Mouse (Mus musculus): ENCODE measurements around the gene L1cam. TPM values are rescaled to one million over a fixed set of nuclear protein-coding genes. Genes with fewer than 3 reads are reported as not detected.
A peak's percentile ranks its signal among the peaks of the same experiment; 100 is the strongest.

Gene L1cam
- polyA plus RNA-seq (2015; fragmentation: Nextera tagmentation; extraction: Ambion mirVana): 4.4 and 7.2 TPM in 2 replicates

DNA sequence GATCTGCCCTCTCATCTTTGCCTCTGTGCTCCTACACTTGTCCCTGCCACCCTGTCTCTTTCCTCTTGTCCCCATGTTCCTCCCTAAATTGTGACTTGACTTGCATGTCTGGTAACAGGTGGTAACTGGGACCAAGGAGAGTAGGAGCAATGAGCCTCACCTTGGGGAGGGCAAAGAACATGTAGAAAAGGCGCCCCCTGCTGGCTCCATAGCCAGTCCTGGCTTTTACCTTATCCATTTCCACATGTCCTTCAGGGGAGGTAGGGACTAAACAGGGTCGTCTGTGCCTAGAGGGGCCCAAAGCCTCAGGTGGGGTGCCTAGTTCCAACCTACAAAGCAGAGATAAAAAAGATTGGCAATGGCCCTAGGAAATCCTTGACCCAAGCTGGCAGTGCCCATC, at the start of gene L1cam:
Gene L1cam, minus strand, starts transcription at position 387 of the 400 bp plus-strand sequence.
- no peak for ATAC-seq (ENCODE audit: insufficient number of reproducible peaks, low FRiP score, low TSS enrichment, low read depth)
- no peak within 1 kb of the TSS for H3K27ac ChIP-seq (replicated peaks)
- WGBS: 17% methylated on average over 2 of the region's 2 CpGs
- H3K9ac ChIP-seq: no peak within 1 kb of the TSS
- no peaks in the 10 kb centered on the region for H3K27me3 ChIP-seq
- H3K36me3 ChIP-seq: no peaks in the 10 kb centered on the region
- no peaks in the 10 kb centered on the region for H3K4me1 ChIP-seq
- H3K4me2 ChIP-seq (replicated peaks): no peak within 1 kb of the TSS
- H3K9me3 ChIP-seq (replicated peaks): no peaks in the 10 kb centered on the region
- no peak within 1 kb of the TSS for H3K4me3 ChIP-seq (replicated peaks)

GRCm38 (mm10) chrX:73942294-73942693, 46.4 kb upstream of the L1cam start:
- Histone ChIP-seq H3K4me1 (no peaks in the 10 kb centered on the region), H3K9ac (no peak overlapping the region), H3K9me3 (replicated peaks) (no peaks in the 10 kb centered on the region), H3K27ac (replicated peaks) (no peak overlapping the region), H3K4me2 (replicated peaks) (no peak overlapping the region), H3K4me3 (replicated peaks) (no peak overlapping the region), H3K27me3 (no peaks in the 10 kb centered on the region), H3K36me3 (peaks cover 36% of the 10 kb centered on the region)
- ATAC-seq (ENCODE audit: insufficient number of reproducible peaks, low FRiP score, low TSS enrichment, low read depth): no peak
- WGBS: 81% methylated on average over 2 of the region's 2 CpGs

DNA sequence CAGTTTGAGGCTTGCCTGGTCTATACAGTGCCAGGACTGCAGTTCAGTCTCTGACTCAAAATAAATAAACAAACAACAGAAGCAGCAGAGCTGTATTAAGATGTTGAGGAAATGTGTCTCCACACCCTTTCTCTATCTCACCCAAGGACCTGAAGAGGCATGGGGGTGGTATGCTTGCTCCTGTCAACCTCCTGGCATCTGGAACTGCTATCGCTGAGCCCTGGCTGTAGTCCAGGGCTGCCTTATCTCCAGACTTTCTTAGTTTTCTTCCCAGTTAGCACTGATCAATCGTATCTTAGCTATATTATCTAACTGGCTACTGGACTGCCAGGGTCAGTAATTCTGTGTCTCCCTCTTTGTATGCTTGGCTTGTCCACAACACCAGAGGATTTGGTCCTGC, 46.0 kb upstream of the L1cam start:
- H3K4me1 ChIP-seq: no peaks in the 10 kb centered on the region
- 73% methylated on average over 2 of the region's 2 CpGs for WGBS
- H3K9me3 ChIP-seq (replicated peaks): no peaks in the 10 kb centered on the region
- peaks cover 32% of the 10 kb centered on the region for H3K36me3 ChIP-seq
- H3K27ac ChIP-seq (replicated peaks): no peak overlapping the region
- no peak overlapping the region for H3K4me3 ChIP-seq (replicated peaks)
- H3K27me3 ChIP-seq: no peaks in the 10 kb centered on the region
- no peak overlapping the region for H3K9ac ChIP-seq
- no peak for ATAC-seq (ENCODE audit: insufficient number of reproducible peaks, low FRiP score, low TSS enrichment, low read depth)
- no peak overlapping the region for H3K4me2 ChIP-seq (replicated peaks)

GRCm38 (mm10) chrX:73931871-73932270, 36.0 kb upstream of the L1cam start:
- WGBS: 76% methylated on average over 2 of the region's 2 CpGs
- Histone ChIP-seq H3K36me3 (no peaks in the 10 kb centered on the region), H3K4me2 (replicated peaks) (no peak overlapping the region), H3K4me3 (replicated peaks) (no peak overlapping the region), H3K4me1 (no peaks in the 10 kb centered on the region), H3K27ac (replicated peaks) (no peak overlapping the region), H3K9ac (no peak overlapping the region), H3K27me3 (no peaks in the 10 kb centered on the region), H3K9me3 (replicated peaks) (no peaks in the 10 kb centered on the region)
- ATAC-seq (ENCODE audit: insufficient number of reproducible peaks, low FRiP score, low TSS enrichment, low read depth): no peak

GRCm38 (mm10) chrX:73930402-73931062, 34.6 kb upstream of the L1cam start, which contains the start of gene Renbp:
Gene Renbp, minus strand, starts transcription at chrX:73930850.
- no peak within 1 kb of the TSS for H3K27ac ChIP-seq (replicated peaks)
- H3K9ac ChIP-seq: no peak within 1 kb of the TSS
- no peaks in the 10 kb centered on the region for H3K27me3 ChIP-seq
- 41% methylated on average over 17 of the region's 17 CpGs for WGBS
- no peaks in the 10 kb centered on the region for H3K4me1 ChIP-seq
- peak; percentile 87 for ATAC-seq (ENCODE audit: insufficient number of reproducible peaks, low FRiP score, low TSS enrichment, low read depth)
- no peaks in the 10 kb centered on the region for H3K9me3 ChIP-seq (replicated peaks)
- peak within 1 kb of the TSS; percentile 37 for H3K4me2 ChIP-seq (replicated peaks)
- H3K36me3 ChIP-seq: no peaks in the 10 kb centered on the region
- peak within 1 kb of the TSS; percentile 34 for H3K4me3 ChIP-seq (replicated peaks)

DNA sequence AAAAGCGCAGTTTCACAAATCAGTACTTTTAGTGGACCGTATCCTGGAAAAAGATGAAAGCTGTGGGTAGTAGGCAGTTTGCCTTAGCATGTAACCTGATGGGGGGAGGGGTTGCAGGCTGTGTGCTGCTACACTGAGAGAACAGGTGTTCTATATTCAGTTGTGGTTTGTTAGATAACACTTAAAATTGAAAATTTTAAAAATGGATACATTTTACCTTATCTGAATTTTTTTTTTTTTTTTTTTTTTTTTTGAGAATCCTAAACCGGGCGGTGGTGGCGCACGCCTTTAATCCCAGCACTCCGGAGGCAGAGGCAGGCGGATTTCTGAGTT, 26.6 kb upstream of the L1cam start:
- 71% methylated on average over 8 of the region's 8 CpGs for WGBS
- Histone ChIP-seq H3K9me3 (replicated peaks) (no peaks in the 10 kb centered on the region), H3K4me3 (replicated peaks) (peak overlapping the region; percentile 58), H3K36me3 (peaks cover 8% of the 10 kb centered on the region; the same call in 1 of the 2 replicates), H3K27me3 (no peaks in the 10 kb centered on the region), H3K4me1 (no peaks in the 10 kb centered on the region), H3K27ac (replicated peaks) (0 out of 2 replicates have a peak overlapping the region, but pooled peaks have one; percentile 70), H3K4me2 (replicated peaks) (peak overlapping the region; percentile 68), H3K9ac (no peak overlapping the region)
- no peak for ATAC-seq (ENCODE audit: insufficient number of reproducible peaks, low FRiP score, low TSS enrichment, low read depth)

DNA sequence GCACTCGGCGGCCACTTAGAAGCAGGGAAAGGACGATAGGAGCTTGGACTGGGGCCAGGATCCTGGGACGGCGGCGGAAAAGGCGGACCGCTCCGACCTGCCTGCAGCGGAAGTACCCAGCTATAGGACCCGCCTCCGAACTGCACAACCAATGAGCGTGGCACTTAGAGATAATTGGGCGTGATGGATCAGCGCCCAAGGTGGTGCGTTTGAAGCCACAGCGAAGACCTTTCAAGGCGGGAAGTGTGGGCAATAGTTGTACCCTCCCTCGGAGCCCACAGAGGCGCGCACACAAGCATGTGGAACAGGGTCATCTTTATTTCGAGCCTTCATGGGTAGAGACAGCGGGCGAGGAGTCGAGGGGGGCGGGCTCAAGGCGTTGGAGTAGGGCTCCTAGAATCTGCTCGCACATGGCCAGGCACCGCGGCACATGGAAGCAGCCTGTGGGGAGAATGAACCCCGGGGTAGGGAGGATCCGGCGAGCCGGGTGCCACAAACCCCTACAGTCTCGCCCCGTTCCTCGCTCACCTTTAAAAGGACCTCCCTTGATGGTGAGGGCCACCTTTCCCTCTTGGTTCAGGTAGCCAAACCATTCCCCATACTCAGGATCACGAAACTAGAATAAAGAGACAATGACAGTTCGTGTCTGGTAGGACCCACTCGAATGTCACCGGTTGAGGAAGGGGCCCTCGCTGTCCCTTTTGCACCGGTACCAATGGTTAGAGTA, 26.1 kb upstream of the L1cam start, which contains the start of the genes Arhgap4 and Naa10:
Gene Arhgap4, minus strand, starts transcription at position 48 of the 727 bp plus-strand sequence.
Gene Naa10, minus strand, starts transcription at position 122 of the 727 bp plus-strand sequence.
- Histone ChIP-seq H3K4me1 (no peaks in the 10 kb centered on the region), H3K27me3 (no peaks in the 10 kb centered on the region), H3K9me3 (replicated peaks) (no peaks in the 10 kb centered on the region), H3K36me3 (peaks cover 8% of the 10 kb centered on the region; the same call in 1 of the 2 replicates), H3K4me2 (replicated peaks) (peak within 1 kb of the TSS; percentile 68), H3K4me3 (replicated peaks) (peak within 1 kb of the TSS; percentile 58), H3K27ac (replicated peaks) (peak within 1 kb of the TSS; percentile 75), H3K9ac (peak within 1 kb of the TSS; percentile 51)
- WGBS: 19% methylated on average over 43 of the region's 43 CpGs
- peak; percentile 95 for ATAC-seq (ENCODE audit: insufficient number of reproducible peaks, low FRiP score, low TSS enrichment, low read depth)

DNA sequence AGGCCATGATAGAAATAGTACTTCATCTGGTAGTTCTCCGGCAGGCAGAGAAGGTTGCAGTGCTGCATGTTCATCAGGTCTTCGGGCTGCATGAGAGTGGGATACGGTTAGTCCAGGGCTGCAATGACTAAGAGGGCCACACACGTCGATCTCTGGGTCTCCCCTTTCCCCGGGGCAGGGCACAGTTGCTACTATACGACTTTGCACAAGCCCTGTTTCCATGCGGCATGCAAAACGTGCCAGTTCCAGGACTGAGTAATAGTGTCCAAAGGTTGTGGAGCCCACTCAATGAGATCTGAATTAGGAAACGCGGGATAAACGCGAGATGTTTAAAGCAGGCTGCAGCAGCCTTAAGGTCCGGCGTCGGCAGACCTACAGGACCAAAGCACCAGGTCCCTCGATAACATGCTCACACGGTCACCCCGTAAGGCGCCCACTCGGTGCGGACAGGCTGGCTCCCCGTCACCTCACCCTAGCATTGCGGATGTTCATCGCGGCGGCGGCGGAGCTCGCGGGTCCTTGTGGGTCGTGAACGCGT, 25.4 kb upstream of the L1cam start:
- Histone ChIP-seq H3K4me1 (no peaks in the 10 kb centered on the region), H3K27me3 (no peaks in the 10 kb centered on the region), H3K4me3 (replicated peaks) (peak overlapping the region; percentile 58), H3K27ac (replicated peaks) (peak overlapping the region; percentile 75), H3K4me2 (replicated peaks) (peak overlapping the region; percentile 68), H3K9ac (peak overlapping the region; percentile 51), H3K9me3 (replicated peaks) (no peaks in the 10 kb centered on the region), H3K36me3 (peaks cover 8% of the 10 kb centered on the region; the same call in 1 of the 2 replicates)
- ATAC-seq (ENCODE audit: insufficient number of reproducible peaks, low FRiP score, low TSS enrichment, low read depth): peak; percentile 30; the same call in 1 of the 2 replicates
- 14% methylated on average over 34 of the region's 34 CpGs for WGBS

DNA sequence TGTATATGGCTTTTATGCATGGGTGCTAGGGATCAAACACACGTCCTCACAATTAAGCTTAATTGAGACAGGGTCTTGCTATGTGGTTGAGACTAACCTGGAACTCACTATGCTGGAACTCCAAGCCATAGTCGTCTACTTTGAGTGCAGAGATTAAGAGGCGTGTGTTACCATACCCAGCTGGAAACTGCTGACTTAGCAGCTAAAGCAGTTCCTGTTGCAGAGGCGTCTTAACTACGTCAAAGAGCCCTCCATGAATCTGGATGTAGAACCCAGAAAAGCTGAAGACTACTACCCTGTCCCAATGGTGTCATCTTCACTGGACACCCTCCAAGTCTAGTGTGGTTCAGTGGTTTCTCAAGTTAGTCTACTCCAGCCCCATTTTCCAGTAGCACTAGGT, 22.7 kb upstream of the L1cam start:
- Histone ChIP-seq H3K4me2 (replicated peaks) (no peak overlapping the region), H3K36me3 (peaks cover 8% of the 10 kb centered on the region; the same call in 1 of the 2 replicates), H3K27me3 (no peaks in the 10 kb centered on the region), H3K4me3 (replicated peaks) (no peak overlapping the region), H3K27ac (replicated peaks) (no peak overlapping the region), H3K9me3 (replicated peaks) (no peaks in the 10 kb centered on the region), H3K9ac (no peak overlapping the region), H3K4me1 (no peaks in the 10 kb centered on the region)
- ATAC-seq (ENCODE audit: insufficient number of reproducible peaks, low FRiP score, low TSS enrichment, low read depth): no peak
- 82% methylated on average over 5 of the region's 5 CpGs for WGBS

DNA sequence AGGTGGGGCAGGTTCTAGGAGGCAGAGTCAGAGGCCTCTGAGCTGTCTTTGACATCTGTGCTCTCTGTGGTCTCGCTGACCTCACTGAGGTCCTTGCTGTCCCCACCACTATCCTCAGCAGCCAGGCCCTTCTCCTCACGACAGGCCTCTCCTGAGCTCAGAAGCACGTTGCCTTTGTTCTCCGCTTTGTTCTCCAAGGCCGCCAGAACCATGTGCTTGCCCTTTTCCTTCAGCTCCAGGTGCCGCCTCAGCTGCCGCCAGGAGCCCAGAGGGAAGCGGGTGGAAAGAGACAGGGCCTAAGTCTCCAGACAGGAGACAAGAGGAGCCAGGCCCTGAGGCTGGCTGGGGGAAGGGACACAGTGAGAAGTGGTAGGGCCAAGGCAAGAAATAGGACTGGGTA, 21.0 kb upstream of the L1cam start:
- WGBS: 85% methylated on average over 8 of the region's 8 CpGs
- H3K9ac ChIP-seq: no peak overlapping the region
- no peak overlapping the region for H3K4me2 ChIP-seq (replicated peaks)
- H3K36me3 ChIP-seq: peaks cover 8% of the 10 kb centered on the region; the same call in 1 of the 2 replicates
- no peak overlapping the region for H3K27ac ChIP-seq (replicated peaks)
- H3K4me3 ChIP-seq (replicated peaks): no peak overlapping the region
- no peaks in the 10 kb centered on the region for H3K27me3 ChIP-seq
- H3K9me3 ChIP-seq (replicated peaks): no peaks in the 10 kb centered on the region
- ATAC-seq (ENCODE audit: insufficient number of reproducible peaks, low FRiP score, low TSS enrichment, low read depth): no peak
- H3K4me1 ChIP-seq: no peaks in the 10 kb centered on the region
